Mouse (Mus musculus) MEL (cell line): ENCODE measurements around the gene Tmem171.

ENCODE experiments used
- CTCF ChIP-seq, 3 experiments: IDR thresholded peaks in 2 of 3; conservative IDR thresholded peaks in 1 of 3; 2 replicates each; pipeline ENCODE4 v1.5.1; 2011 to 2012; ENCODE audit warnings: low read length in 3 of 3, low read depth in 2 of 3, mild to moderate bottlenecking in 2 of 3, improper control_type of control experiment in 1 of 3, inconsistent platforms in 1 of 3, mixed read lengths in 1 of 3, moderate library complexity in 1 of 3; ENCODE audit not compliant: control insufficient read depth in 1 of 3, insufficient read depth in 1 of 3, poor library complexity in 1 of 3, severe bottlenecking in 1 of 3
- ELF1 ChIP-seq: IDR thresholded peaks from 2 replicates; pipeline ENCODE4 v1.6.1; 2014; ENCODE audit warnings: low read depth, mild to moderate bottlenecking, inconsistent platforms, low read length, improper control_type of control experiment, moderate library complexity
- EP300 ChIP-seq, 2 experiments: IDR thresholded peaks; 2 replicates each; pipeline ENCODE4 v1.6.1; 2011; ENCODE audit warnings: improper control_type of control experiment in 2 of 2, low read length in 2 of 2, low read depth in 1 of 2, mild to moderate bottlenecking in 1 of 2
- GATA1 ChIP-seq: IDR thresholded peaks from 2 replicates; pipeline ENCODE4 v1.6.1; 2011; ENCODE audit warnings: low read depth, low read length, improper control_type of control experiment
- JUND ChIP-seq: IDR thresholded peaks from 2 replicates; pipeline ENCODE4 v1.6.1; 2011; ENCODE audit warnings: low read depth, mild to moderate bottlenecking, improper control_type of control experiment, low read length
- POLR2A ChIP-seq, 2 experiments: IDR thresholded peaks; 2 replicates each; pipeline ENCODE4 v1.6.1; 2011 to 2012; ENCODE audit warnings: low read length in 2 of 2, mild to moderate bottlenecking in 2 of 2, control low read depth in 1 of 2, improper control_type of control experiment in 1 of 2, low read depth in 1 of 2, moderate library complexity in 1 of 2; ENCODE audit not compliant: control insufficient read depth in 1 of 2, insufficient read depth in 1 of 2, poor library complexity in 1 of 2
- RCOR1 ChIP-seq: IDR thresholded peaks from 2 replicates; pipeline ENCODE4 v1.6.1; 2012; ENCODE audit warnings: low read depth, mild to moderate bottlenecking, inconsistent platforms, low read length, improper control_type of control experiment
- USF1 ChIP-seq: IDR thresholded peaks from 2 replicates; pipeline ENCODE4 v1.6.1; 2014; ENCODE audit warnings: low read depth, mild to moderate bottlenecking, inconsistent platforms, low read length, improper control_type of control experiment, moderate library complexity

DNA sequence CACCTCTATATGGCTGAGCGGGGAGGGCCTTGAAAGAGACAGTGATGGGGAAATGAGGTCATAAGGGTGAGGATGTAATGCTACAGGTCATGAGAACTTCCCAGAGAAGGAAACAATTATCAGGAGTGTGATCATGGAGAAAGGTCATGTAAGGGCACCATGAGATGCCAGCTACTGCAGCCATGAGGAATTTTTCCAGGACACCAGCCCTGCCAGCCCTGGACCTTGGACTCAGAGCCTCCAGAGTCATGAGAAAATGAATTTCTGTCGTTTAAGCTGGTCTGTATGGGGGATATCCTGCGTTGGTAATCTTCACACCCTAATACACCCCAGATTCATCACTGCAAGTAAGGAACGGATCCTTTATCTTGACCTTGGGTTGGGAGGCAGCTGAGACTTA lies 20.7 kb downstream of the Tmem171 start:
- TF ChIP-seq JUND (no peak), USF1 (no peak), RCOR1 (no peak), CTCF (IDR thresholded peaks at IDR 0.05 in 2 of 3, conservative IDR thresholded peaks at IDR 0.05 in 1 of 3; ENCODE audit: control insufficient read depth in 1 of 3, insufficient read depth in 1 of 3, low read depth in 2 of 3, low read length in 3 of 3, poor library complexity in 1 of 3, severe bottlenecking in 1 of 3) (no peak), POLR2A (IDR thresholded peaks at IDR 0.05; ENCODE audit: control insufficient read depth in 1 of 2, insufficient read depth in 1 of 2, low read depth in 1 of 2, low read length in 2 of 2, poor library complexity in 1 of 2) (no peak), GATA1 (no peak), ELF1 (no peak), EP300 (IDR thresholded peaks at IDR 0.05; ENCODE audit: low read depth in 1 of 2, low read length in 2 of 2) (no peak)
